Mouse (Mus musculus) heart, postnatal 25 days (tissue): ENCODE results near the gene Hopx. TPM values are rescaled to one million over a fixed set of nuclear protein-coding genes. Genes with fewer than 3 reads are reported as not detected.
A peak's percentile ranks its signal among the peaks of the same experiment; 100 is the strongest.

ENCODE experiments used
- DNase-seq: peaks from one replicate; pipeline ENCODE4 v3.0.0; 2022; ENCODE audit warnings: low spot score
- intact Hi-C: fragments of 180-260 bp; cut with DNase I; formaldehyde crosslinking; loops from one replicate; pipeline ENCODE4 v1.15.1; 2025
- total RNA-seq, 2 experiments: library from RNA; stranded (reverse); gene quantifications; 2 replicates each; pipeline ENCODE4 v1.2.3; 2021

The Hopx gene
- total RNA-seq, 2 experiments from 2014 or later = 402 to 442 TPM

DNA sequence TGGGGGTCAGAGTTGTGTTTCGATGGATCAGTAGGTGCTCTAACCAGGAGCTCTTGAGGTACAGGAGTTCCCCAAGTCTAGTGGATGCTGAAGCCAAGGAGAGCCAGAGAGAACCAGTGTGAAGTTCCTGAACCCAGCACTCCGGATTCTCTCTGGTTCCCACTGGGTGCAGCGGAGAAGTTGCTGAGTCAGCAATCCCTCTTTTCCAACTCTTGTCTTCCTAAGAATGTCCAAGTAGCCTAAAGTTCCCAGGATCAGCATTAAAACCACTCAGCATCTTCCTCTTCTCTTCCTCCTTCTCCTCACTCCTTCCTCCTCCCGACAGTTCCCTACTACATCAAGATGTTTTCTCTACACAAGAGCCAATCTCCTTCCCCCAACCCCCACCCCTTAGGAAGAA is 30.5 kb downstream of the Hopx start:
- DNase-seq = no peak
- intact Hi-C loops = no loop called here

DNA sequence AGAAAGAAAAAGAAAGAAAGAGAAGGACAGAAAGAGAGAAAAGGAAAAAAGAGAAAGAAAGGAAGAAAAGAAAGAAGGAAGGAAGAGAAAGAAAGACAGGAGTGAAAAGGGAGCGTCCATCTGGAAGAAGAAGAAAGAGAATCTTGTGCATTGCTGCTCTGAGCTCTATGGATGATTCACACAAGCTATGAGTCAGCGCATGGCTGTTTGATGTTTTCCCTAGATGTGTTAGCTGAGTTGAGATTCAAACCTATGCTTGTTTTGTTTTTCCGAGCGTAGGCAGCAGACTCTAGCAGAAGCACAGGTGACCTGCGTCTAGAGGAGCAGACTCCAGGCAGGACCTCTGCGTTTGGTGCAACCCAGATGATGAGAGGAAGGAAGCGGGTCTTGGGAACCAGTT is 32.2 kb downstream of the Hopx start:
- no peak for DNase-seq
- intact Hi-C loops = no loop called here

DNA sequence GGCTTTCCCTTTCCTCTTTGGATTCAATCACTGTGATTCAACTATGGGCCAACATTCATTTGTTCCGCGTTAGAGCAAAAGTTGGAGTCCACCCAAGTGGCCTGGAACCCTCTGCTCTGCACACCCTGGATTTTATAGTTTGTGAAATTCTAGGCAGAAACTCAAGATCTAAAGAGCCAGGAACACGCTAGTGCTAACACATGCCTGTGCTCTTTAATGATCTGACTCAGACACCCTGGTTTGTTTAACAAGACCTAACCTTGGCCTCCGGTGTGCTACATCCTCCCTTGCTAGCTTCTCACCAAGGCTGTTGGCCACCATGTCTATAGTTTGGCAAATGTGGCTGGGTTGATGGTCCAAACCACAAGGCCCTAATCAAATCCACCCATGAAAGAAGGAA is 34.2 kb downstream of the Hopx start:
- intact Hi-C loops = no loop called here
- no peak for DNase-seq

DNA sequence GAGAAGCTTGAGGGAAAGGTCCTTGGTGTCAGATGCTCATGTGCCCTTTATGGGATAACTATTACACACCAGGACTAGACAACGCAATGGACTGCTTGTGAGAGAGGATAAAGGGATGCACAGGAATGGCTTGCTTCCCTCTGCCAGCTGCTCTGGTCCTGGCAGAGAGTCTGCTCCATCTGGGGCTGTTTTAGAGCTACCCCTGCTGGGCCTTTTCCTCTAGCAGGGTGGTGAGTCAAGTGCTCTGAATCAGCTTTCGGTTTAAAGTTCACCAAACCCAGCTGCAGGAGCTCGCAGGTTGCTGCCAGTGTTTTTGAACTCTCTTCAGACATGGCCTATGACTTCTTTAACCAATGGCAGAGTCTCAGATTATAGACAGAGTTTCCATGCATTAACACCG is 39.0 kb downstream of the Hopx start:
- no peak for DNase-seq
- intact Hi-C loops = no loop called here

DNA sequence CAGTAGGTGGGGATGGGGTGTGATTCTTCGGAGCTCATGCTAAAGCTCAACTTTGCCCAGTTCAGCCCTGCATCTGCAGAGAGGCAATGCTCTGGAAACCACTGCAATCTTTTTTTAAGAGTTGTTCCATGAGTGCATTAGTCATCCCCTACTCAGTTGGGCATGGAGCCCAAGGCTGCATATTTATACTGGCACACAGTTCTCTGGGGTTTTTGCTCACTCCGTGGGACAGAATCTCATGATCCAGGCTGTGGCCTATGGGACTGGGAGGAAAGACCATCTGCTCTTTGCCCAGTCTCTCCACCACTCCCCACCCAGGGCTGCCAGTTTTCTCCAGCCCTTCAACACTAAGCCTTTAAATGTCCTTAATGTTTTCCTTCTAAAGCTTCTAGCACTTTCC is 40.0 kb downstream of the Hopx start:
- intact Hi-C loops = no loop called here
- DNase-seq = peak; percentile 61

DNA sequence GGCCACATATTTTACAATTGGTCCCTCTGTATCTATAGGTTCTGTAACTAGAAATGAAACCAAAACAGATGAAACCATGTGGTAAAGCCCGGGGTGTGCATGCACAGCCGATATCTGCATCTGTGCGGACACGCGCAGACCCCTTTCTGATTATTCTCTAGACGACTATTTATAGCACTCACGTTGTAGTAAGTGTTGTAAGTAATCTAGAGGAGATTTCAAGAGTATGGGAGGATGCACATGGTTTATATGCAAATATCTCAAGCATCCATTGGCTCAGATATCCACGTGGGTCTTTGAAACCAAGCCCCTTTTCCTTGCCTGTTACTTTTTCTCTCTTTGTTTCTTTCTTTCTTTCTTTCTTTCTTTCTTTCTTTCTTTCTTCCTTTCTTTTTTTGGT is 41.1 kb downstream of the Hopx start:
- DNase-seq = no peak
- intact Hi-C loops = no loop called here

DNA sequence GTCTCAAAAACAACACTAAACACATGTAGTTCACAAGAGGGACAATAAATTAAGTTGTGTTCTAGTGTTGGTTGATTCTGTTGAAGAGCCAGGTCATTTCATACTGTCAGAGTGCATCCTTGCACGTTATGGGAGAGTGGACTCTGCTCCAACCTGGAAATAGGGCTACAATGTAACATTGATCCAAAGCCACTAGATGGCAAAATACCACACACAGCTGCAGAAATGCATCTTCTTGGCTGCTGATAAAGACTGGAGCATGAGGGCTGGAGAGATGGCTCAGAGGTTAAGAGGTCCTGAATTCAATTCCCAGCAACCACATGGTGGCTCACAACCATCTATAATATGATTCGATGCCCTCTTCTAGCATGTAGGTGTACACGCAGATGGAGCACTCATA is 43.3 kb downstream of the Hopx start:
- intact Hi-C loops = no loop called here

DNA sequence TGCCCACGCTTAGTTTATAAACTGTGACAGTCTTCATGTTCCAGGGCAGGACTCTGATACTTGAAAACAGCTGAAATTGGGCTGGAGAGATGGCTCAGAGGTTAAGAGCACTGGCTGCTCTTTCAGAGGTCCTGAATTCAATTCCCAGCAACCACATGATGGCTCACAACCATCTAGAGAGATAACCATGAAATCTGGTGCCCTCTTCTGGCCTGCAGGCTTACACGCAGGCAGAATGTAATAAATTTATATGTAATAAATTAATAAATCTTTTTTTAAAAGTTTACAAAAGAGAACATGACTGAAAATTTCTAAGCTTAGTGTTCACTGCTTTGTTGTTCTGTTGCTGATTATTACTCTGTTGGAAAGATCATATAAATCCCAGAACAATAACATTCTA is 43.9 kb downstream of the Hopx start:
- intact Hi-C loops = no loop called here
- DNase-seq = no peak

More for the DNA sequence above, 43.3 kb downstream of the Hopx start:
- DNase-seq = no peak

DNA sequence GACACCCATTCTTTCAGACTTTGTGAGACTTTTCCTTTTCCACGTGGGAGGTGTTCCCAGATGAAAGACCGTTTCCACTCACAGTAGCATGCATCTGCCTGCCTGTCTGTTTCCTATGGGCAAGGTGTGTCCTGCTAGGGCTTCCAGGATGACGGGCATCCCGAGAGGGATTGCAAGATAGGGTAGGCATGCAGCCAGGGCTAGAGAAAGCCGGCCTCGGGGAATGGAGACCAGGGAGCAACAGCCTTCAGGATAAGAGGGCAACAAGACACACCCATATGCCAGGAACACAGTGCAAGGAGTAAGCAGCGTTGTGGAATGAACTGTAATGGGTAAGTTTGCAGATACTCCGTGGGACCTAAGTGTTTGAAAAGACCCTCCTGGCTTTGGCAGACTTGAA is 47.6 kb downstream of the Hopx start:
- intact Hi-C loops = no loop called here
- no peak for DNase-seq

DNA sequence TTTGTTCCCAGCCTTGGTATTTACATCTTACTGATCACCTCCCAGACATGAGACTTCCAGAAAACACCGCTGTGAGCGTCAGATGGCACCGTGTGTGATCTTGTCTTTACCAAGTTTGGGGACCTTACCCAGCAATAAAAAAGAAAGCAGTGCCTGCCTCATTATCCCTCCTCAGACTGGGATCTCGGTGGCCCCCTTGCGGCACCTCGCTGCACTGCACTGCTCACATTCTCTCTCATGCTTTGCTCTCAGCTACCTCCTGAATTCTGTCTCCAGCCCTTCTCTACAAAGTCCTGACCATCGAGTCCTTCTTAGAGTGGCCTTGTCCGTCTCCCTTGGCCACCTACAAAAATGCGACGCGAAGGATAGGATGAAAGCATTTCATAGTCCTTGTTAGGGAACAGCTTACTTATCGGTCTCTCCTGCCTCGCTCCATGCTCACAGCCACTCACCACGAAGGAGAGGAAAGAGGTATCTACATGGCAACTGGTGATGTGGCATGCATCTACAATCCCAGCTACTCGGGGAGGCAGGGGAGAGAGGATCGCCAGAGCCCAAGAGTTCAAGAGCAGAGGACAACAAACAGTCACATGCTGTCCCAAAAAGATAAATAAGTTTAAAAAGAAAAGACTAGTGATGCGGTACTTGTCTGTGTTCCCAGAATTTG is 53.4 kb downstream of the Hopx start:
- intact Hi-C loops = no loop called here
- DNase-seq = no peak

DNA sequence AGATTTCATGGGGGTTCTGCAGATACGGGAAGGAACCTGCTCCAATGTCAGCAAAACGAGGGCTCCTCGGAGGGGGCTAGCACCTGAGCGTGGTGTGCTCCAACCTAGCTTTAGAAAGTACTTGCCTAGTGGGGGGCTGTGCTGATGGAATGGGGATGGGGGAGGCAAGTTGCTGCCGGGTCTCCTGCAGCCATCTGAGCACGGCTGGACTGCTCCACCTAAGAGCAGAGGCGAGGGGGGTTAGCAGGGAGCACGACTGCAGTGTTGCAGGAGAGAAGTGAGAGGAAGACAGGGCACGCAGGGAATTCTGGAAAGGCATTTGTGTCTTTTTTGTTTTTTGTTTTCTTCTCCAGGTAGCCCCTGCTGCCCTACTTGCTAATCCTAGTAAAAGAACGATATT is 54.6 kb downstream of the Hopx start:
- no peak for DNase-seq
- intact Hi-C loops = no loop called here

DNA sequence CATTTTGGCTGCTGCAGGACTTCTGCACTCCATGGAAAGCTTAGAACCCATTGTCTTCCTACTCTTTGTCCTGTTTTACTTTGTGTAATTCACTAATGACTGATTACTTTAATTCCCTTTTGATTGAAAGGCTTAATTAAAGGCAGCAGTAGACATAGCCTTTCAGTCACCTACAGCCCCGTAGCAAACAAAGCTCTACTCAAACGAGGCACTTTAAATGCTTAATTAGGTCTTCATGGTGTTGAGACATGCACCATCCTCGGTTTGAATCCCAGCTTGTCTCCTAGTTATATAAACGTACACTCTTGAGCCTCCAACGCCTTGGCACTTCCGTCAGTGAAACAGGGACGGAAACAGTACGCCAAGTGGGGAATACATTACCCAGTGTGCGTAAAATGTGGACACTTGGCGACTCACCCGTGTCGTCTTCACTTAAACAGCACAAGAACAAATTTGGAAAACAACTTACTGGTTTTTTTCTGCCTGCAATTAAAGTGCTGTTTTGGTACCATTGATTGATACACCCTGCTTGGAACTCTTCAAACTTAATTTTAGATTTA is 58.0 kb downstream of the Hopx start:
- no peak for DNase-seq
- intact Hi-C loops = no loop called here

DNA sequence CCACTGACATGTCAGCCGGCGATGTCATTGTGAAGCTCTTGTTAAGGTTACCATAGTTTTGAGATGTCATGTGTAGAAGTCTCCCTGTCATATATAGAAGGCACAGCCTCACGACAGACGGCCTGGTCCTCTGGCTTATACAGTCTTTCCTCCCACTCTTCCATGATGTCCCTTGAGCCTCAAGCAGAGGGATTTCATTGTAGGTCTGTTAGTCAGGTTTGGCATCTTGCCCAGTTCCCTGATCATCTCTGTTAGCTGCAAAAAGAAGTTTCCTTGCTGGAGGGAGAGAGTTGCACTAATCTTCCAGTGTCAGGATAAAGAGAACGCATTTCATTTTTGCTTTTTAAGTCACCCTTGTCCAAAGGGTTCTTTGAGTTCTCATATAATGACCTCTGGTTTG is 62.3 kb downstream of the Hopx start:
- intact Hi-C loops = no loop called here
- DNase-seq = no peak

DNA sequence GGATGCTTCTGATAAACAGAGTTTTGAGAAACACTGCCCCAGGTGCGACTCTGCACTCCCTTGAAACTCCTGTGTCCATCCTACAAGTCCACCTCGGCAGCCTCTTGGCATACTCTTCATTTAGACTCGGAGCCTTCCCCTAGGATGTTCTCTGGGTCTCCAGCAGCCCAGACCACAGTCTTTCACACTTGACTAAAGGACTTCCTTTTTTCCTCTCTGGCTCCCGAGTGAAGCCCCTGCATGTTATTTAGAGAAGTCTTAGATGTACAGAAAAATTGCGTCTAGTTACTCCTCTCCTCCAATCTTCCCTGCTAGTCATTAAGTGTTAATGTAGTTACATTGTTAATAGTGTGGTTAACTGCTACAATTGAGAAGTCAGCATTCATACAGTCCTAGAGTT is 70.6 kb downstream of the Hopx start:
- no peak for DNase-seq

DNA sequence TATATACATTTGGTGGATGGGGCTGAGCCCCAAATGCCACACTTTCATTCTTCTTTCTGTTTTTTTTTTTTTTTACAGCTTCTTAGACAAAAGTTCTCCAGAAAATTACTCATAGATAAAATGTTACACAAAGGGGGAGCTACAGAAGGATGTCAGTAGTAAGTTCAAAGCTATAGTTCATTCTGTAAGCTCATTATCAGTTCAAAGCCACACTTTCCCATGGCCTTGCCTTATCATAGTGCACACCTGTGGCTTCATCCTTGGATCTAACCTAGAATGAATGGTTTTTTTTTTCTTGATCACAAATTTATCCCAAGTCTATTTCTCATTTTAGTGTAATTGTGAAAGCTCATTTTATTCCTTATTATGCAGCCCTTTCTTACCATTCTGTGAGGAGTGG is 75.5 kb downstream of the Hopx start:
- intact Hi-C loops = no loop called here
- no peak for DNase-seq

More for the DNA sequence above, 70.6 kb downstream of the Hopx start:
- intact Hi-C loops = no loop called here

DNA sequence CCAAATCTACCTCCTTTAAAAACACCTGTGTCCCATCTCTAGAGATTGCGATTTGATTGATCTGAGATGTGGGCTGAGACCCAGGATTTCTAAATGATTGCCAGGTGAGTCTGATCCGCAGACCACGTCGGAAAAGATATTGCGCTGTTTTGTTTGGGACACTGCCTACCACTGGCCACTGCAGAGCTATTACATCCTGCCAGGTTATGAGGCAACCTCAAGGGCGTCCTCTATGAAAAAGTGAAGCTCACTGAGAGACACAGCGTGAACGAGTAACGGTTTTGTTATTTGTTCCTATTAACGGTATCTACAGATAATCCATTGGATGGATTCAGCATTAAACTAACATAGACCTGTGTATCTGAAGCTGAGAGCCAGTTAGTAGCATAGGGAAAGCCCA is 76.5 kb downstream of the Hopx start:
- intact Hi-C loops = no loop called here
- DNase-seq = no peak

Other genes starting within 250 kb of the Hopx start
- gene Aasdh, start 209.6 kb downstream of the Hopx start, total RNA-seq = 10 to 100 TPM; 14.4 to 15.4 TPM
- 100 to 1,000 TPM; 138 to 159 TPM for gene Paics, start 163.8 kb downstream of the Hopx start, total RNA-seq
- 10 to 100 TPM; 12.2 to 15.5 TPM for gene Ppat, start 163.5 kb downstream of the Hopx start, total RNA-seq
- 10 to 100 TPM; 52.7 to 59.6 TPM for gene Srp72, start 140.4 kb downstream of the Hopx start, total RNA-seq
- gene Arl9, start 111.1 kb downstream of the Hopx start, total RNA-seq = not detected
- gene Thegl, start 99.1 kb downstream of the Hopx start, total RNA-seq = not detected
- under 1 TPM in 1 of 2 experiments, not detected in 1; 0.45 TPM for gene Spink2, start 96.3 kb upstream of the Hopx start, total RNA-seq
- gene Rest, start 150.4 kb upstream of the Hopx start, total RNA-seq = 10 to 100 TPM; 14.5 to 15.5 TPM
- gene Noa1, start 195.0 kb upstream of the Hopx start, total RNA-seq = 10 to 100 TPM; 19.0 to 21.6 TPM
- 10 to 100 TPM; 32.2 to 34.5 TPM for gene Polr2b, start 195.0 kb upstream of the Hopx start, total RNA-seq